Mouse (Mus musculus) liver, postnatal 0 days (tissue): ENCODE measurements around the gene AI661453. TPM values are rescaled to one million over a fixed set of nuclear protein-coding genes. Genes with fewer than 3 reads are reported as not detected.

Experiments
- ATAC-seq: fragments of 200-750 bp; cut with Nextera tagmentation; 2 replicates; pipeline ENCODE4 v1.8.0; 2017; ENCODE audit warnings: mild to moderate bottlenecking, moderate library complexity
- DNase-seq: peaks from one replicate; pipeline ENCODE4 v3.0.0-alpha.2; 2016
- H3K27ac ChIP-seq: fragments of 300-500 bp; sonication (generic); 2 replicates; pipeline ENCODE4 v1.5.1; 2014; ENCODE audit warnings: antibody characterized with exemption, moderate library complexity, mild to moderate bottlenecking, low read depth
- H3K27me3 ChIP-seq: fragments of 300-500 bp; sonication (generic); 2 replicates; pipeline ENCODE4 v1.6.1; 2014; ENCODE audit warnings: low read length, control low read depth, mixed read lengths; ENCODE audit not compliant: insufficient read depth
- H3K36me3 ChIP-seq: fragments of 300-500 bp; sonication (generic); replicated peaks from 2 replicates; pipeline ENCODE4 v1.6.1; 2014; ENCODE audit warnings: mild to moderate bottlenecking, control low read depth, low read length, moderate library complexity, mixed read lengths; ENCODE audit not compliant: insufficient read depth
- H3K4me1 ChIP-seq: fragments of 300-500 bp; sonication (generic); 2 replicates; pipeline ENCODE4 v1.6.1; 2014; ENCODE audit warnings: antibody characterized with exemption, mild to moderate bottlenecking, control low read depth; ENCODE audit not compliant: insufficient read depth
- H3K4me2 ChIP-seq: fragments of 300-500 bp; sonication (generic); 2 replicates; pipeline ENCODE4 v1.6.1; 2014; ENCODE audit warnings: low read depth, mild to moderate bottlenecking, low read length, moderate library complexity, mixed read lengths
- H3K4me3 ChIP-seq: fragments of 300-500 bp; sonication (generic); 2 replicates; pipeline ENCODE4 v1.5.1; 2014; ENCODE audit warnings: low read depth, low read length
- H3K9ac ChIP-seq: fragments of 300-500 bp; sonication (generic); replicated peaks from 2 replicates; pipeline ENCODE4 v1.6.1; 2014; ENCODE audit warnings: mild to moderate bottlenecking, moderate library complexity
- H3K9me3 ChIP-seq: fragments of 300-500 bp; sonication (generic); 2 replicates; pipeline ENCODE4 v1.6.1; 2016; ENCODE audit warnings: mild to moderate bottlenecking, control low read depth, low read length, mixed read lengths
- CTCF ChIP-seq: sonication (generic); IDR thresholded peaks from 2 replicates; pipeline ENCODE4 v1.5.1; 2016; ENCODE audit warnings: antibody characterized with exemption, low read depth
- EP300 ChIP-seq: IDR thresholded peaks from 2 replicates; pipeline ENCODE4 v1.6.1; 2016; ENCODE audit warnings: antibody characterized with exemption, low read depth, mild to moderate bottlenecking
- WGBS: fragments of 180-500 bp; shearing (Covaris S2); extraction: QIAGEN DNeasy Blood & Tissue Kit; methylation state at CpG from one replicate; pipeline ENCODE4 v1.1.7; 2014; ENCODE audit not compliant: insufficient replicate concordance; 5-methylcytosine and 5-hydroxymethylcytosine counted together
- polyA plus RNA-seq: library from polyadenylated mRNA; unstranded; fragments of >200 nt; fragmentation: Nextera tagmentation; extraction: Ambion mirVana; gene quantifications from 2 replicates; pipeline ENCODE4 v1.2.1, GENCODE M21; 2015

The AI661453 gene
- polyA plus RNA-seq, 1 experiment from 2014 or later: 1.0 TPM

DNA sequence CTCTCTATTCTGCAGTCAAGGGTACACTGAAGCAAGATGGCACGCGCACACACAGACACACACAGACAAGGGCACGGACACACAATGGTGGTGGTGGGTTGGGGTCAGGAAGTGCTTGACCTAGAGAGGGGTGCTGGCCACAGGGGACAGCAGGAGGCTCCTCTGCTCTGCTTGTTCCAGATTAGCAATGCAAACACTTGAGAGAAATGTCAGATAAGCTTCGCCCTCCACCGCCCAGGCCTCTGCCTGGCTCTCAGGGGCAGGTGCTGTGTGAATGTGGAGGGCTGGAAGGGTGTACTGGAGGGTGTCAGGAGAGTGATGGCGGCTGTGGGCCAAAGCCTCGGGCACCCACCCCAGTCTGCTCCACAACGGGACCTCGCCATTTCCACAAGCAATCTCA, 9.6 kb downstream of the AI661453 start:
- no peak overlapping the region for H3K4me2 ChIP-seq
- no peak for ATAC-seq

DNA sequence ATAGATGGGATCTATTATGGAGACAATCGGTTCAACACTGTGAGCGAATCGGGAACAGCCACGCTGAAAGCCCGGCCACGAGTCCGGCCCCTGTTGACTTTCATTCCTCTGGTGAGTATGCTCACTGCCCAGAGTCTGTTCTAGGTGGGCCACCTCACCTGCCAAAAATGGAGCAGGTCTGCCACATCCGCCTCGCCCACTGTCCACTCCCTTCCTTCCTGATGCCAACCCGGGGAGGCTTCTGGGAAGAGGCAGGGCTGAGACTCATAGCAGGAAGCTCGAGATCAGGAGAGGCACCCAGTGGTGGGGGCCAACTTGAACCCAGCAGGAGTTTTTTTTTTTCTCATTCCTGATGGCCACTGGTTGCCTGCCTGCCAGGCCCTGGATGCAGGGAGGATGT, 10.1 kb downstream of the AI661453 start:
- 66% methylated on average over 11 of the region's 11 CpGs for WGBS
- DNase-seq: no peak
- no peak overlapping the region for H3K27ac ChIP-seq

More for the DNA sequence above, 9.6 kb downstream of the AI661453 start:
- Histone ChIP-seq H3K36me3 (no peaks in the 10 kb centered on the region), H3K4me3 (no peak overlapping the region), H3K4me1 (peaks cover 53% of the 10 kb centered on the region), H3K9ac (no peak overlapping the region; the same call in 1 of the 2 replicates), H3K27ac (peak overlapping the region; percentile 32; the same call in 1 of the 2 replicates), H3K27me3 (no peaks in the 10 kb centered on the region), H3K9me3 (no peaks in the 10 kb centered on the region)
- no peak for TF ChIP-seq EP300
- TF ChIP-seq CTCF: no peak
- WGBS: 47% methylated on average over 9 of the region's 9 CpGs
- DNase-seq: no peak

GRCm38 (mm10) chr17:47448523-47449372, 12.3 kb downstream of the AI661453 start:
- Histone ChIP-seq H3K36me3 (no peaks in the 10 kb centered on the region), H3K4me2 (no peak overlapping the region), H3K27ac (0 out of 2 replicates have a peak overlapping the region, but pooled peaks have one; percentile 11), H3K4me1 (peaks cover 54% of the 10 kb centered on the region), H3K9me3 (no peaks in the 10 kb centered on the region), H3K27me3 (no peaks in the 10 kb centered on the region), H3K9ac (no peak overlapping the region; the same call in 1 of the 2 replicates), H3K4me3 (no peak overlapping the region)
- WGBS: 36% methylated on average over 8 of the region's 8 CpGs
- DNase-seq: no peak
- TF ChIP-seq EP300 (no peak), CTCF (no peak)
- peak; percentile 14; the same call in 1 of the 2 replicates for ATAC-seq

More for the DNA sequence above, 10.1 kb downstream of the AI661453 start:
- H3K9ac ChIP-seq: no peak overlapping the region; the same call in 1 of the 2 replicates
- H3K27me3 ChIP-seq: no peaks in the 10 kb centered on the region
- H3K4me3 ChIP-seq: no peak overlapping the region
- peaks cover 49% of the 10 kb centered on the region for H3K4me1 ChIP-seq
- no peak overlapping the region for H3K4me2 ChIP-seq
- TF ChIP-seq EP300: no peak
- no peak for TF ChIP-seq CTCF
- no peaks in the 10 kb centered on the region for H3K9me3 ChIP-seq
- no peak for ATAC-seq
- H3K36me3 ChIP-seq: no peaks in the 10 kb centered on the region

DNA sequence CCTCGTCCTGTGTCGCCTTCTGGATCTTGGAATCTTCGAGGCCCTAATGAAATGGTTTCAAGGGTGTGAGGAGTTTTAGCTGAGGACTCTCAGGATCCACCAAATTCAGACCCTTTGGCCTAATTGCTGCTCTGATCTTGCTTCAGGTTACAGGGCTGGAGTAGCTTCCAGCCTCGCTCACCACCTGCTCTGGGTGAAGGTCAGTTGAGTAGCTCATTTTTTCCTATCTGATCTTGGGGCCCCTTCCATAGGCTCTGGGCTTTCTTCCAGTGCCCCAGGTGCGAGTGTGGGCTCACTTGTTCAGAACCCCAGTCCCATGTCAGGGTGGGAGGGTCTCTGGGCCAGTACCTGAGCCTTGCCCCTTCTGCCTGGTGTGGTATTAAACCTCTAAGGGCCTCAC, 13.0 kb downstream of the AI661453 start:
- DNase-seq: no peak
- Histone ChIP-seq H3K9ac (no peak overlapping the region; the same call in 1 of the 2 replicates), H3K4me1 (peaks cover 50% of the 10 kb centered on the region), H3K9me3 (no peaks in the 10 kb centered on the region), H3K4me2 (no peak overlapping the region), H3K27ac (no peak overlapping the region), H3K36me3 (no peaks in the 10 kb centered on the region), H3K4me3 (no peak overlapping the region), H3K27me3 (no peaks in the 10 kb centered on the region)
- ATAC-seq: no peak
- no peak for TF ChIP-seq EP300
- TF ChIP-seq CTCF: no peak
- WGBS: 71% methylated on average over 5 of the region's 5 CpGs

DNA sequence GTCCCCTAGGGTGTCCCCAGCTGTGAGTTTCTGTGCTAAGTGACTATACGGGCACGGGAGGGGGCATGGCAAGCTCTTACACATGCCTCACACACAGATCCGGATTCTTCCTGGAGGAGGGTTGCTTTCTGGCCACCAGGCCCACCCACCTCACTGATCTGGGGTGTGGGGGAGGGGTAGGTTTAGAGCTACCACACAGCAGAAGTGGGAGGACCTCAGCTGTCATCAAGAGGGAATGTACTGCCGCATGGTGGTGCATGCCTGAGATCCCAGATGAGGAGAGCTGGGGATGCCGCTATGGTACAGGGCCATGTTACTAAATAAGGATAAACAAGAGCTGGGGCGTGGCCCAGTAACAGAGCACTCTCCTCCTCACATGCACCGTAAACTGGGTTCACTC, 13.8 kb downstream of the AI661453 start:
- no peak for DNase-seq
- WGBS: 54% methylated on average over 7 of the region's 7 CpGs
- Histone ChIP-seq H3K27ac (no peak overlapping the region), H3K27me3 (no peaks in the 10 kb centered on the region), H3K9me3 (no peaks in the 10 kb centered on the region), H3K4me1 (peaks cover 53% of the 10 kb centered on the region), H3K4me2 (no peak overlapping the region), H3K36me3 (0 out of 2 replicates have a peak, but pooled peaks cover 2% of the 10 kb centered on the region), H3K4me3 (no peak overlapping the region), H3K9ac (no peak overlapping the region)
- ATAC-seq: no peak
- TF ChIP-seq CTCF (no peak), EP300 (no peak)

- no peak for TF ChIP-seq EP300
- TF ChIP-seq CTCF: no peak
- H3K4me1 ChIP-seq: peaks cover 48% of the 10 kb centered on the region
- no peak overlapping the region for H3K4me3 ChIP-seq
- H3K9ac ChIP-seq: no peak overlapping the region
- H3K36me3 ChIP-seq: 0 out of 2 replicates have a peak, but pooled peaks cover 2% of the 10 kb centered on the region
- 80% methylated on average over 12 of the region's 12 CpGs for WGBS
- no peak overlapping the region for H3K27ac ChIP-seq
- DNase-seq (no peak), ATAC-seq (no peak)
- no peaks in the 10 kb centered on the region for H3K9me3 ChIP-seq
- H3K4me2 ChIP-seq: no peak overlapping the region
- H3K27me3 ChIP-seq: no peaks in the 10 kb centered on the region
Observed at GRCm38 (mm10) chr17:47450880-47451565, 14.6 kb downstream of the AI661453 start.
